Mouse (Mus musculus) kidney, postnatal 0 days (tissue): ENCODE data around the gene Gpld1. TPM values are rescaled to one million over a fixed set of nuclear protein-coding genes. Genes with fewer than 3 reads are reported as not detected.

Experiments
- ATAC-seq: fragments of 200-750 bp; cut with Nextera tagmentation; replicated peaks from 2 replicates; pipeline ENCODE4 v1.8.0; 2017; ENCODE audit warnings: low read depth, moderate number of reproducible peaks, moderate TSS enrichment, moderate library complexity; ENCODE audit not compliant: low FRiP score
- DNase-seq: peaks from one replicate; pipeline ENCODE4 v3.0.0-alpha.2; 2016; ENCODE audit warnings: low spot score
- H3K27ac ChIP-seq: fragments of 300-500 bp; sonication (generic); 2 replicates; pipeline ENCODE4 v1.5.1; 2014; ENCODE audit warnings: mild to moderate bottlenecking
- H3K27me3 ChIP-seq: fragments of 300-500 bp; sonication (generic); 2 replicates; pipeline ENCODE4 v1.6.1; 2014; ENCODE audit warnings: low read length, mixed read lengths; ENCODE audit not compliant: insufficient read depth
- H3K36me3 ChIP-seq: fragments of 300-500 bp; sonication (generic); 2 replicates; pipeline ENCODE4 v1.6.1; 2014; ENCODE audit warnings: low read length, mixed read lengths; ENCODE audit not compliant: insufficient read depth
- H3K4me1 ChIP-seq: fragments of 300-500 bp; sonication (generic); replicated peaks from 2 replicates; pipeline ENCODE4 v1.6.1; 2014; ENCODE audit warnings: antibody characterized with exemption, low read length, mixed read lengths; ENCODE audit not compliant: insufficient read depth
- H3K4me2 ChIP-seq: fragments of 300-500 bp; sonication (generic); 2 replicates; pipeline ENCODE4 v1.6.1; 2014; ENCODE audit warnings: mild to moderate bottlenecking, low read length, moderate library complexity, mixed read lengths
- H3K4me3 ChIP-seq: fragments of 300-500 bp; sonication (generic); replicated peaks from 2 replicates; pipeline ENCODE4 v1.5.1; 2014; ENCODE audit warnings: low read depth, low read length
- H3K9ac ChIP-seq: fragments of 300-500 bp; sonication (generic); 2 replicates; pipeline ENCODE4 v1.6.1; 2014; ENCODE audit warnings: low read depth, low read length
- H3K9me3 ChIP-seq: fragments of 300-500 bp; sonication (generic); replicated peaks from 2 replicates; pipeline ENCODE4 v1.6.1; 2016; ENCODE audit warnings: low read length, inconsistent platforms, mixed read lengths
- CTCF ChIP-seq: IDR thresholded peaks from 2 replicates; pipeline ENCODE4 v1.5.1; 2016; ENCODE audit warnings: antibody characterized with exemption, low read depth, mild to moderate bottlenecking, moderate library complexity
- WGBS: fragments of 180-500 bp; shearing (Covaris S2); extraction: QIAGEN DNeasy Blood & Tissue Kit; methylation state at CpG from one replicate; pipeline ENCODE4 v1.1.7; 2014; 5-methylcytosine and 5-hydroxymethylcytosine counted together
- polyA plus RNA-seq: library from polyadenylated mRNA; unstranded; fragments of >200 nt; fragmentation: Nextera tagmentation; extraction: Ambion mirVana; gene quantifications from 2 replicates; pipeline ENCODE4 v1.2.1, GENCODE M21; 2015

Gene Gpld1
- polyA plus RNA-seq, 1 experiment from 2014 or later = 0.86 TPM

- Histone ChIP-seq H3K4me3 (no peak overlapping the region), H3K9ac (no peak overlapping the region), H3K27me3 (no peaks in the 10 kb centered on the region), H3K36me3 (no peaks in the 10 kb centered on the region), H3K4me2 (no peak overlapping the region), H3K4me1 (no peaks in the 10 kb centered on the region), H3K9me3 (no peaks in the 10 kb centered on the region), H3K27ac (no peak overlapping the region)
- no peak for ATAC-seq
- DNase-seq = no peak
- WGBS = 52% methylated on average over 8 of the region's 8 CpGs
- TF ChIP-seq CTCF = no peak
These were observed 351 bp downstream of the Gpld1 start for GRCm38 (mm10) chr13:24943303-24943702.

GRCm38 (mm10) chr13:24945567-24945966 is 2.6 kb downstream of the Gpld1 start:
- Histone ChIP-seq H3K9me3 (no peaks in the 10 kb centered on the region), H3K9ac (no peak overlapping the region), H3K27ac (no peak overlapping the region), H3K27me3 (no peaks in the 10 kb centered on the region), H3K4me1 (no peaks in the 10 kb centered on the region), H3K4me3 (no peak overlapping the region), H3K4me2 (no peak overlapping the region), H3K36me3 (no peaks in the 10 kb centered on the region)
- peak; percentile 64 for DNase-seq
- WGBS = 22% methylated on average over 4 of the region's 4 CpGs
- no peak for ATAC-seq
- TF ChIP-seq CTCF = no peak

- H3K9me3 ChIP-seq = no peaks in the 10 kb centered on the region
- DNase-seq = no peak
- no peaks in the 10 kb centered on the region for H3K36me3 ChIP-seq
- no peak for ATAC-seq
- no peak overlapping the region for H3K4me2 ChIP-seq
- no peak overlapping the region for H3K4me3 ChIP-seq
- H3K4me1 ChIP-seq = no peaks in the 10 kb centered on the region
- 65% methylated on average over 5 of the region's 5 CpGs for WGBS
- no peak overlapping the region for H3K9ac ChIP-seq
- TF ChIP-seq CTCF = no peak
- no peak overlapping the region for H3K27ac ChIP-seq
- H3K27me3 ChIP-seq = no peaks in the 10 kb centered on the region
These were observed 4.2 kb downstream of the Gpld1 start for GRCm38 (mm10) chr13:24947158-24947557.

GRCm38 (mm10) chr13:24948870-24949269 is 5.9 kb downstream of the Gpld1 start:
- WGBS = 89% methylated on average over 6 of the region's 6 CpGs
- ATAC-seq (no peak), DNase-seq (no peak)
- Histone ChIP-seq H3K9me3 (no peaks in the 10 kb centered on the region), H3K9ac (no peak overlapping the region), H3K4me3 (no peak overlapping the region), H3K4me1 (no peaks in the 10 kb centered on the region), H3K27me3 (no peaks in the 10 kb centered on the region), H3K36me3 (no peaks in the 10 kb centered on the region), H3K27ac (no peak overlapping the region), H3K4me2 (no peak overlapping the region)
- no peak for TF ChIP-seq CTCF

GRCm38 (mm10) chr13:24952659-24953058 is 9.7 kb downstream of the Gpld1 start:
- Histone ChIP-seq H3K4me3 (no peak overlapping the region), H3K9me3 (no peaks in the 10 kb centered on the region), H3K36me3 (no peaks in the 10 kb centered on the region), H3K4me1 (no peaks in the 10 kb centered on the region), H3K4me2 (no peak overlapping the region), H3K27ac (no peak overlapping the region), H3K9ac (no peak overlapping the region), H3K27me3 (no peaks in the 10 kb centered on the region)
- DNase-seq (no peak), ATAC-seq (no peak)
- 74% methylated on average over 7 of the region's 7 CpGs for WGBS
- no peak for TF ChIP-seq CTCF

GRCm38 (mm10) chr13:24955091-24955490 is 12.1 kb downstream of the Gpld1 start:
- DNase-seq (no peak), ATAC-seq (no peak)
- H3K9me3 ChIP-seq = no peaks in the 10 kb centered on the region
- no peaks in the 10 kb centered on the region for H3K36me3 ChIP-seq
- no peaks in the 10 kb centered on the region for H3K27me3 ChIP-seq
- H3K4me2 ChIP-seq = no peak overlapping the region
- no peak overlapping the region for H3K9ac ChIP-seq
- no peak overlapping the region for H3K27ac ChIP-seq
- H3K4me3 ChIP-seq = no peak overlapping the region
- TF ChIP-seq CTCF = no peak
- 46% methylated on average over 11 of the region's 11 CpGs for WGBS
- no peaks in the 10 kb centered on the region for H3K4me1 ChIP-seq

GRCm38 (mm10) chr13:24955500-24955899 is 12.5 kb downstream of the Gpld1 start:
- H3K27me3 ChIP-seq = no peaks in the 10 kb centered on the region
- H3K27ac ChIP-seq = no peak overlapping the region
- H3K4me3 ChIP-seq = no peak overlapping the region
- TF ChIP-seq CTCF = no peak
- no peak overlapping the region for H3K9ac ChIP-seq
- 16% methylated on average over 10 of the region's 10 CpGs for WGBS
- no peak for ATAC-seq
- H3K4me1 ChIP-seq = no peaks in the 10 kb centered on the region
- no peak overlapping the region for H3K4me2 ChIP-seq
- no peaks in the 10 kb centered on the region for H3K9me3 ChIP-seq
- DNase-seq = no peak
- no peaks in the 10 kb centered on the region for H3K36me3 ChIP-seq
